Mouse (Mus musculus): Measurements from ENCODE around the gene Mthfd1l. TPM values are rescaled to one million over a fixed set of nuclear protein-coding genes. Genes with fewer than 3 reads are reported as not detected.
"Not testable (repeated sequence)": the region's sequence is repeated elsewhere in the genome, so short reads cannot be mapped to it uniquely, and the experiment has no call there.

Mthfd1l gene
- polyA plus RNA-seq, 1 experiment from 2014 or later = 20.4 TPM

DNA sequence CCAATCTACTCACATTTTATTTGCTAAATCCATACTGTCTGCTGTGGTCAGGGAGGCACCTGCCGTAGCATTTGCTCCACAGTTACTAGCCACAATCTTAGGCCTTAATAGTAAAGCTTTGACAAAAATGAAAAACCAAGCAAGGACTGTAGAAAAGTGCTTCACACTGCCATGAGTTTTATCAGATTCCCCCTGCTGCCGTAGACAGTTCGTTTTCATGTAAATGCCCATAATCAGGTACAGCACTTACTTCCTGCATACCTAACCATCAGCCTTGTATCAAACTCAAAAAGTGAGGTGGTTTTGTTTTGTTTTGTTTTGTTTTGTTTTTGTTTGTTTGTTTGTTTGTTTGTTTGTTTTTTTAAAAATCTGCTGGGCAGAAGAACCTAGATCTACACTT is 84.5 kb downstream of the Mthfd1l start:
- Histone ChIP-seq H3K27ac (replicated peaks) (no peak overlapping the region), H3K9me3 (no peaks in the 10 kb centered on the region), H3K36me3 (replicated peaks) (peaks cover 7% of the 10 kb centered on the region; the same call in 1 of the 2 replicates), H3K27me3 (replicated peaks; ENCODE audit: low read depth, poor library complexity, severe bottlenecking) (no peaks in the 10 kb centered on the region), H3K4me3 (no peak overlapping the region), H3K4me1 (peaks cover 7% of the 10 kb centered on the region)
- no peak for DNase-seq (ENCODE audit: low spot score)
- 95% methylated on average over 3 of the region's 3 CpGs for WGBS

- 91% methylated on average over 5 of the region's 5 CpGs for WGBS
- DNase-seq (ENCODE audit: low spot score) = no peak
- H3K36me3 ChIP-seq (replicated peaks) = peaks cover 6% of the 10 kb centered on the region; the same call in 1 of the 2 replicates
Measured at GRCm38 (mm10) chr10:4057832-4058231, 84.9 kb downstream of the Mthfd1l start.

GRCm38 (mm10) chr10:4061071-4061987 is 88.4 kb downstream of the Mthfd1l start:
- H3K4me1 ChIP-seq = no peaks in the 10 kb centered on the region
- no peaks in the 10 kb centered on the region for H3K27me3 ChIP-seq (replicated peaks; ENCODE audit: low read depth, poor library complexity, severe bottlenecking)
- H3K27ac ChIP-seq (replicated peaks) = no peak overlapping the region
- H3K4me3 ChIP-seq = no peak overlapping the region
- H3K36me3 ChIP-seq (replicated peaks) = peaks cover 20% of the 10 kb centered on the region
- no peak for DNase-seq (ENCODE audit: low spot score)
- 87% methylated on average over 11 of the region's 11 CpGs for WGBS
- H3K9me3 ChIP-seq = no peaks in the 10 kb centered on the region

More at GRCm38 (mm10) chr10:4057832-4058231, 84.9 kb downstream of the Mthfd1l start:
- Histone ChIP-seq H3K27ac (replicated peaks) (no peak overlapping the region), H3K4me3 (no peak overlapping the region), H3K4me1 (peaks cover 7% of the 10 kb centered on the region), H3K9me3 (no peaks in the 10 kb centered on the region), H3K27me3 (replicated peaks; ENCODE audit: low read depth, poor library complexity, severe bottlenecking) (no peaks in the 10 kb centered on the region)

- H3K4me1 ChIP-seq = no peaks in the 10 kb centered on the region
- H3K9me3 ChIP-seq = no peaks in the 10 kb centered on the region
- H3K4me3 ChIP-seq = no peak overlapping the region
- DNase-seq (ENCODE audit: low spot score) = no peak
- H3K27ac ChIP-seq (replicated peaks) = no peak overlapping the region
- H3K27me3 ChIP-seq (replicated peaks; ENCODE audit: low read depth, poor library complexity, severe bottlenecking) = no peaks in the 10 kb centered on the region
- H3K36me3 ChIP-seq (replicated peaks) = peaks cover 17% of the 10 kb centered on the region
- WGBS = 94% methylated on average over 4 of the region's 4 CpGs
Measured at GRCm38 (mm10) chr10:4063537-4063936, 90.6 kb downstream of the Mthfd1l start.

DNA sequence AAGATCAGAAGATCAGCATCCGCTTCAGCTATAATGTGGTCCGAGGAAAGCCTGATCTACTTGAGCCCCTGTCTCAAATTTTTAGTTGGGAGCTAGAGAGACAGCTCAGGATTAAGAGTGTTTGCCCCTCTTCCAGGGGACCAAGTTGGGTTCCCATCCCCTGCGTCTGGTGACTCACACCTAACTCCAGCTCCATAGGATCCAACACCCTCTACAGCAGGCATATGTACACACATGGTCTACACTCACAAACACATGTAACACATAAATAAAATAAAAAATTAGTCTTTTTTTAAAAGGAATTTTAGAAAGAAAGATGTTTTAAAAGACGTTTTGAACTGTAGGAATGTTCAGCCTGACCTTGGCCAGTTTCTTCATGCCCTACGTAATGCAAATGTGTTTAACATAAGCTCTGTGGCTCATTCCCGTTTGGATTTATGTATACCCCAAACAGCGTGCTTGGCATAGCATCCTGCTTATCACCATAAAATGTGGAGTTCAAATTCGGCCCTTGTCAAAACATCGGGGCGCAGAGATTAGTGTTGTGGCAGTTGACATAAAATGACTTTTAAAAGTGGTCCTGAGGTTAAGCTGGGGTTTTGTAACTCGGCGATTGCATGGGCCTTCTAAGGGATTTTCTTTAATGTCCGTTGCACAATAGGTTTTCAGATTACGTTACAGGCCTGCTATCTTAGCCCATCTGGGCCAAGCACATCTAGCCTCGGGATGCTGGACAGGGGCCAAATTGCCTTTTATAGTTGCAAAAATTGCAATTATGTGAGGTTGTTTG is 92.6 kb downstream of the Mthfd1l start:
- WGBS = 89% methylated on average over 15 of the region's 15 CpGs
- H3K9me3 ChIP-seq = no peaks in the 10 kb centered on the region

DNA sequence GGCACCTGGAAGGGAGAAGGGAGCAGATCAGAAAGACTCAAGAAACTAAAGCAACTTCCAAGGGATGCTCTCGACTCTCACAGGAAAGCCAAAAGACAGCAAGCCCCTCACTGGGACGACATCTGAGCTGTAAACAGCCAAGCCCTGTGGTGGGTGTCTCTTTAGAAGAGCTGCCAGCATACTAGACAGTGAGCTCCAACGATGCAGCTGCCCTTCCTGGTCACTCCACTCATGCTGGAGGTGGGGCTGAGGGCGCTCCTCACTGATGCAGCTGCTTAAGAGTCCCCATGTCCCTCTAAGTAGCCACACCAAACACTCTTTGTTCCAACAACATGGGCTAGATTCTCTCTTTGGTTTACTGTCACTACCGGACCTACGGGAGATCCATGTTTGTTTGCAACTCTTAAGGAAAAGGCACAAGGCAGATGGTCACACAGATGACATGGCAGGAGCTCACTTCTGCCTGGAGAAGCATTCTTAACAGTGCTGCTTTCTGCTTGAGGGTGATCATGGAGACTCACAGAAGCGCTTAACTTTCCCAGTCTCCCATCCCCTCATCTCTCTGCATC is 96.4 kb downstream of the Mthfd1l start:
- peaks cover 11% of the 10 kb centered on the region; the same call in 1 of the 2 replicates for H3K36me3 ChIP-seq (replicated peaks)
- H3K9me3 ChIP-seq = no peaks in the 10 kb centered on the region
- 88% methylated on average over 7 of the region's 7 CpGs for WGBS
- no peak for DNase-seq (ENCODE audit: low spot score)
- H3K4me3 ChIP-seq = no peak overlapping the region
- no peaks in the 10 kb centered on the region for H3K27me3 ChIP-seq (replicated peaks; ENCODE audit: low read depth, poor library complexity, severe bottlenecking)
- H3K4me1 ChIP-seq = no peaks in the 10 kb centered on the region
- no peak overlapping the region for H3K27ac ChIP-seq (replicated peaks)

More for the DNA sequence above, 92.6 kb downstream of the Mthfd1l start:
- no peak overlapping the region for H3K4me3 ChIP-seq
- no peaks in the 10 kb centered on the region for H3K27me3 ChIP-seq (replicated peaks; ENCODE audit: low read depth, poor library complexity, severe bottlenecking)
- H3K36me3 ChIP-seq (replicated peaks) = peaks cover 27% of the 10 kb centered on the region
- H3K27ac ChIP-seq (replicated peaks) = no peak overlapping the region
- H3K4me1 ChIP-seq = no peaks in the 10 kb centered on the region
- DNase-seq (ENCODE audit: low spot score) = no peak

DNA sequence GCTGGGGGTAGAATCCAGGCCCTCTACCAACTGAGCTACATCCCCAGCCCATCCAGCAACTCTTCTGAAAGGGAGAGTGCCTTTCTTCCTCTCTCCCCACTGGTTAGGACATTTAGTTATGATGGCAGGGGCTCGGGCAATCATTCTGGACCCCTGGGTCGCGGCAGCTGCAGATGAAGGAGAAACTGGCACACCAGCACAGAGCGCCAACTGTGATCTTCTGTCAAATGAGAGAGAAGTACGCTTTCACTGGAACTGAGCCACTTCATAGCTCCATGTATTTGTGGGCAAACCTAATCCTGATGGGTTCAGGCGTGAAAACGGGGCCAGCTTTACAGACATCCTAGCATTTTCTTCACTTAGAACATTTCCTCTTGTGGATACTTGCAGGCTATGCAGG is 97.1 kb downstream of the Mthfd1l start:
- no peaks in the 10 kb centered on the region for H3K9me3 ChIP-seq
- no peak overlapping the region for H3K27ac ChIP-seq (replicated peaks)
- H3K36me3 ChIP-seq (replicated peaks) = peaks cover 11% of the 10 kb centered on the region; the same call in 1 of the 2 replicates
- H3K27me3 ChIP-seq (replicated peaks; ENCODE audit: low read depth, poor library complexity, severe bottlenecking) = no peaks in the 10 kb centered on the region
- no peaks in the 10 kb centered on the region for H3K4me1 ChIP-seq
- no peak for DNase-seq (ENCODE audit: low spot score)
- 96% methylated on average over 7 of the region's 7 CpGs for WGBS
- H3K4me3 ChIP-seq = no peak overlapping the region

DNA sequence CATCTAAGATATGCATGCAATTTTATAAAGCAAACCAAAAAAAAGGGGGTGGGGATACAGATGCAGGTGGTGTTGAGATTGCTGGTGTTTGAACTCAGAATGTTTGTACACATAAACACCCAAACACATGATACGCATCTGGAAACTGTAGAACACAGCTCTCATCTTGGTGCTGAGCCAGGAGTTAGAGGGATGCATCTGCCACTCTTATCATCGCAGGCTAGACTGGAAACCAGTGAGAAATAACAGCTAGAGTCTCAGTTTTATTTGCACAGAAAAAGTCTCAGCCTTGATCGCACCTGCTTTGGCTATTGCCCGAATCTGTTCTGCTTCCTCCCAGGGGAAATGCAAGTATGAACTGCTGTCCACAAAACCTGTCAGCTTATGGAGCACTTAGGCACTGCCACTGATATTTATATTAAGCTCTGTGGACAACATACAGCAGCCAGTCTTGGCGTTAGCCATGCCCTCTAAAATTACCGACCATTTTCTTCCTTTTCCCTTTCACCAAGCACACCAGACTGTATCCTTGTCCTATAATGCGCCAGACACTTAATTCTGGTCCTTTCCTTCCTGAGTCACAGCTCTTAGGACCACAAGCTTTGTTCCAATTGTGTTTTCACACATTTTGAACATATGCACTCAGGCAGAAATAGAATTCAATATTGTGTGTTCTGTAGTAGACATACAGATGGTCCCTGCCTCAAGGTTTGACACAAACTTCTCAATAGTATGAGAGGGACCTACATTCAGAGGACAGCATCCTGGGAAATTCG is 98.3 kb downstream of the Mthfd1l start:
- Histone ChIP-seq H3K27me3 (replicated peaks; ENCODE audit: low read depth, poor library complexity, severe bottlenecking) (no peaks in the 10 kb centered on the region), H3K27ac (replicated peaks) (no peak overlapping the region), H3K9me3 (no peaks in the 10 kb centered on the region), H3K36me3 (replicated peaks) (peaks cover 11% of the 10 kb centered on the region; the same call in 1 of the 2 replicates), H3K4me1 (no peaks in the 10 kb centered on the region), H3K4me3 (no peak overlapping the region)
- no peak for DNase-seq (ENCODE audit: low spot score)
- WGBS = 92% methylated on average over 8 of the region's 8 CpGs

DNA sequence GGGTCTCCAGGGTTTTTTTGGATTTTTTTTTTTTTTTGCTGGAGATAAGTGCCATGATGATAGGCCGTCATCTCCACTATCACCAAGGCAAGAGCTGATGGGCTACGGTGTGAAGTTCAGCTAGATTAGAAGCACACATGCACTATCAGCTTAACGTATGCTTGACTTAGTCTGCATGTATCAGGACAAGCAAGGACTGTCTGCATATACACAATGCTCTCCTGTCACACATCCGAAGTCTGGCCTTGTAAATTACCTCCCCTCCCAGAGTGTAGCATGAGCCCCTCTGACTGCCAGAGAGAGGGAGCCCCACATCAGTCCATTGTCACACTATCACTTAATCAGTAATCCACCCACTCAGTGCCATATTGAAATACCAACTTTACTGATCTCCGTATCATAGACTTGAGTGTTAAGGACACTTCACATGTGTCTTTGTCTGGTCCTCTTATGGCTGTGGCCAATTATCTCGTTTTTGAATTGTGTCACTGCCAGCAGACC is 99.0 kb downstream of the Mthfd1l start:
- no peaks in the 10 kb centered on the region for H3K9me3 ChIP-seq
- no peaks in the 10 kb centered on the region for H3K27me3 ChIP-seq (replicated peaks; ENCODE audit: low read depth, poor library complexity, severe bottlenecking)
- WGBS = 88% methylated on average over 6 of the region's 6 CpGs
- no peak overlapping the region for H3K27ac ChIP-seq (replicated peaks)
- H3K4me3 ChIP-seq = no peak overlapping the region
- peaks cover 11% of the 10 kb centered on the region; the same call in 1 of the 2 replicates for H3K36me3 ChIP-seq (replicated peaks)
- H3K4me1 ChIP-seq = no peaks in the 10 kb centered on the region
- DNase-seq (ENCODE audit: low spot score) = no peak

DNA sequence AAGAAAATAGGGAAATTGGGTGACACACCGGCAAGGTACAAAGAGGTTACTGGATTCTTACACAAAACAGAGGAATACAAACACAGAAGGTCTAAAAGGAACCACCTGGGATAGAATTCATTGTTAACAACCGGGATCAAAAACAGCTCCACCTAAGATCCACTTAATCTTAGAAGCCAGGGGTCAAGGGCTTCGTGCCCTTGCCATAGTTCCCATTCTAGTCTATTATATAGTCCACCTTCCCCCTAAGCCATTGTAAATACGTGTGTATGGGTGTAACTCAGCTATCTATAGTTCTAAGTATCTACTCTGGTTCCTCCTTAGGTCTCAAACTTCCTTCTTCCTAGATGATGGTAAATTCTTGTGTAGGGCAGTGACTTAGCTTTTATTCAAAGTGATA is 99.6 kb downstream of the Mthfd1l start:
- not testable (repeated sequence) for DNase-seq (ENCODE audit: low spot score); H3K9me3 ChIP-seq; H3K4me1 ChIP-seq; H3K27me3 ChIP-seq (replicated peaks; ENCODE audit: low read depth, poor library complexity, severe bottlenecking); H3K4me3 ChIP-seq; H3K27ac ChIP-seq (replicated peaks)
- WGBS = 89% methylated on average over 4 of the region's 4 CpGs
- H3K36me3 ChIP-seq (replicated peaks) = peaks cover 11% of the 10 kb centered on the region; the same call in 1 of the 2 replicates

DNA sequence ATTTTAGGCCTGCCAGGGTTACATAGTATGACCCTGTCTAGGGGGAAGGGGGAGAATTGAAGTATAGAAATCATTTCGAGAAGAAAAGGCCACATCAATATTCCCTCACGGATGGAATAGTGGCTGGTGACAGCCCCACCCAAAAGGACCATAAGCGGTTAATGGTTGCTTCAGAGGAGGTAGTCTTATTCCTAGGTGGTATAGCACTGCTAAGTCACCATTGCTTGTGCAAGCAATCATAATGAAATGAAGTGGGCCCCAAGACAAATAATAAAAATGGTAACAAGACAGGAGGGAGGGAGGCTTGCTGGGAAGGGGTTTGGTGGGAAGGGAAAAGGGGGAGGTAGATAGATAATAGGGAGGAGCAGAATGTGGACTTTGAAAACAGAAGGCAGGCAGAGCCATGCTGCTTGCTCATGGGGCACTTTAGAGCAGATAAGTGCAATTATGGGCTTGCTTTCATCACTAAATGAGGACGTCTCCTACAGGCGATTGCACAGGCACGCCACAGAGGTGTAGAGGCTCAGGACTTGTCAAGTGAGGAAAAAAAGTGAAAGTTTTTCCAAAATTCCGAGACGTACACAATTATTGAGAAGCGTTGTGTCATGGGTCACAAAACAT is 105.4 kb downstream of the Mthfd1l start:
- WGBS = 85% methylated on average over 9 of the region's 9 CpGs
- no peak overlapping the region for H3K4me3 ChIP-seq
- no peak overlapping the region for H3K27ac ChIP-seq (replicated peaks)
- H3K4me1 ChIP-seq = peaks cover 8% of the 10 kb centered on the region
- no peaks in the 10 kb centered on the region for H3K36me3 ChIP-seq (replicated peaks)
- no peak for DNase-seq (ENCODE audit: low spot score)
- no peaks in the 10 kb centered on the region for H3K9me3 ChIP-seq
- no peaks in the 10 kb centered on the region for H3K27me3 ChIP-seq (replicated peaks; ENCODE audit: low read depth, poor library complexity, severe bottlenecking)

Data from embryonic facial prominence, embryonic 10.5 days (tissue).